Mouse (Mus musculus) hindbrain, embryonic 11.5 days (tissue): Measurements from ENCODE around the gene Ism2. TPM values are rescaled to one million over a fixed set of nuclear protein-coding genes. Genes with fewer than 3 reads are reported as not detected.

Experiments used
- ATAC-seq: fragments of 200-750 bp; cut with Nextera tagmentation; 2 replicates; pipeline ENCODE4 v1.8.0; 2017; ENCODE audit warnings: mild to moderate bottlenecking, moderate TSS enrichment, moderate library complexity; ENCODE audit not compliant: low FRiP score
- DNase-seq: peaks from one replicate; pipeline ENCODE4 v3.0.0-alpha.2; 2015; ENCODE audit warnings: low spot score
- H3K27ac ChIP-seq: fragments of 300-500 bp; sonication (generic); 2 replicates; pipeline ENCODE4 v1.5.1; 2014; ENCODE audit warnings: mild to moderate bottlenecking, low read depth, low read length
- H3K27me3 ChIP-seq: fragments of 300-500 bp; sonication (generic); 2 replicates; pipeline ENCODE4 v1.6.1; 2014; ENCODE audit warnings: mild to moderate bottlenecking, low read length, moderate library complexity, mixed read lengths; ENCODE audit not compliant: control insufficient read depth, insufficient read depth
- H3K36me3 ChIP-seq: fragments of 300-500 bp; sonication (generic); 2 replicates; pipeline ENCODE4 v1.6.1; 2014; ENCODE audit warnings: mild to moderate bottlenecking, low read length, moderate library complexity, mixed read lengths; ENCODE audit not compliant: control insufficient read depth, insufficient read depth
- H3K4me1 ChIP-seq: fragments of 300-500 bp; sonication (generic); replicated peaks from 2 replicates; pipeline ENCODE4 v1.6.1; 2014; ENCODE audit warnings: low read length, mixed read lengths; ENCODE audit not compliant: control insufficient read depth, insufficient read depth
- H3K4me2 ChIP-seq: fragments of 300-500 bp; sonication (generic); replicated peaks from 2 replicates; pipeline ENCODE4 v1.6.1; 2014; ENCODE audit warnings: mild to moderate bottlenecking, low read depth, low read length
- H3K4me3 ChIP-seq: fragments of 300-500 bp; sonication (generic); 2 replicates; pipeline ENCODE4 v1.5.1; 2014; ENCODE audit warnings: low read depth, low read length
- H3K9ac ChIP-seq: fragments of 300-500 bp; sonication (generic); 2 replicates; pipeline ENCODE4 v1.6.1; 2014; ENCODE audit warnings: low read depth, low read length
- H3K9me3 ChIP-seq: fragments of 300-500 bp; sonication (generic); 2 replicates; pipeline ENCODE4 v1.6.1; 2016; ENCODE audit warnings: low read length; ENCODE audit not compliant: control insufficient read depth
- WGBS: fragments of 180-500 bp; shearing (Covaris S2); extraction: QIAGEN DNeasy Blood & Tissue Kit; methylation state at CpG from one replicate; pipeline ENCODE4 v1.1.7; 2014; 5-methylcytosine and 5-hydroxymethylcytosine counted together
- polyA plus RNA-seq: library from polyadenylated mRNA; unstranded; fragments of >200 nt; fragmentation: Nextera tagmentation; extraction: Ambion mirVana; gene quantifications from 2 replicates; pipeline ENCODE4 v1.2.1, GENCODE M21; 2014

The Ism2 gene
- polyA plus RNA-seq, 1 experiment from 2014 or later: 0.63 TPM

DNA sequence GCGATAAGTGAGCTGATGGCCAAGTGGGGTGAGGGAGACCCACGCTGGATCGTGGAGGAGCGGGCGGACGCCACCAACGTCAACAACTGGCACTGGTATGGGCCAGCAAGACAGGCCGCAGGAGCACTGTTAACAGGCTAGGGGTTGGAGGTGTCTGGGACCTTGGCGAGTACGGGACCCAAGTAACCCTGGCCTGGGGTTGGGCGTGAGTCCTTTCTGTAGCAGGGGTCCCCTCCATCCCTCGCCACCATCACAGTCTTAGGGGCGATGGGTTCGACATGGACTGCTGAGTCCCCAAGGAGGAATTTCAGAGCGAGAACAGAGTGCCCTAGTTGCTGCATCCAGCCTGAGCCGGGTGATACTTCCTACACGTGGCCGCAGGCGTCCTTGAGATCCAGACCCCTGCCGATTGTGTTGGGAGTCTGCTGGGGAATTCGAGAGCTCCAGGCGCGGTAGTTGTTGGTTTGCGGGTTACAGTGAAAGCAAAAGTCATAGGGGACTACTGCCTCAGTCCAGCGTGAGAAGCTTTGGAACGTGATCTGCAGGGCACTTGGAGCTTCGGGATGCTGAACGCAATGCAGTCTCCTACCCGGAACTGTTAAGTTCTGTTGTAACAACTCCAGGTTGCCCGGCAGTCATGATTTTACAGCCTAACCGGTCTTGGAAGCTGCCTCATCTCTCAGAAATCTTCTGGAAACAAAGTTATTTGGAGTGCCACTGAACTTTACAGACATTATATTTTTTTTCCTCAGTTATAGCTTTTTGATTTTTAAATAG is 32.5 kb downstream of the Ism2 start:
- peak overlapping the region; percentile 62 for H3K4me3 ChIP-seq
- H3K27ac ChIP-seq: peak overlapping the region; percentile 68
- H3K9ac ChIP-seq: peak overlapping the region; percentile 90
- DNase-seq: peak; percentile 62
- H3K9me3 ChIP-seq: no peaks in the 10 kb centered on the region
- no peaks in the 10 kb centered on the region for H3K27me3 ChIP-seq
- WGBS: under 1% methylated on average over 31 of the region's 31 CpGs
- H3K4me1 ChIP-seq: peaks cover 4% of the 10 kb centered on the region; the same call in 1 of the 2 replicates
- H3K36me3 ChIP-seq: peaks cover 5% of the 10 kb centered on the region
- peak; percentile 71 for ATAC-seq
- H3K4me2 ChIP-seq: peak overlapping the region; percentile 92

DNA sequence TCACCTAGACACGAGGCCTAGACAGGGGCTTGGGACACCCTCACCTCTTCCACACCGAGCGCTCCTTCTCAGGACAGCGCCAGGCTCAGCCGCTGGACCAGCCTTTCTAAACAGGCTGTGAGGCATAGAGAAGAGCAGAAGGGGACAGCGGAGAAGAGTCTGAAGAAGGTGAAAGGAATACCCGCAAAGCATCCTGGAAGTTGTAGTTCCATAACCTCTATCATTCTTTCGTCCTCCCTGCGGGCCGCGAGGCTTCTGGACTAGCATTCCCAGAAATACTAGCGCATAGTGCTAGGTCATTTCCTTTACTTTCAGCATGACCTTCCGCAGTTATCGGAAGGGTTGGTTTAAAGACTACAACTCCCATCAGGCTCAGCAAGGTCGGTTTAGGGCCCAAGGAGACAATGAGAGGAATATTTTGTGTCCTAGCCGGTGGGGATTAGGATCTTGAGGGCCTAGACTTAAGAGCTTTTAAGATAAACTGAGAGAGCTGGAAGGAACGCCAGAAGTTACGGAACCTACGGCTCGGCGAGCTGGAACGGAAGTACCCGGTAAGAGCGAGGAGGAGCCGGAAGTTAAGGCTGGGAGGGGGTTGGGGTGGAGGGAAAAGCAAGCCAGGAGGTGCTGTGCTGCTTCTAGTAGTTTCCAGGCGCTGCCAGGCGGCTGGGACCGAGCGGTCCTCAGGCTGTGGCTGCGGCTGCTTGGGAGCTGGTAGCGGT is 33.2 kb downstream of the Ism2 start, which contains the start of the genes Vipas39 and Ahsa1:
Vipas39 (minus strand) TSS at position 149 of the 719 bp plus-strand sequence.
Ahsa1 (plus strand) TSS at position 372 of the 719 bp plus-strand sequence.
- under 1% methylated on average over 31 of the region's 31 CpGs for WGBS
- no peaks in the 10 kb centered on the region for H3K27me3 ChIP-seq
- ATAC-seq: peak; percentile 98
- H3K4me3 ChIP-seq: peak within 1 kb of the TSS; percentile 62
- H3K9me3 ChIP-seq: no peaks in the 10 kb centered on the region
- peaks cover 9% of the 10 kb centered on the region for H3K36me3 ChIP-seq
- peak; percentile 94 for DNase-seq
- H3K27ac ChIP-seq: peak within 1 kb of the TSS; percentile 68
- H3K4me2 ChIP-seq: peak within 1 kb of the TSS; percentile 92
- peaks cover 4% of the 10 kb centered on the region; the same call in 1 of the 2 replicates for H3K4me1 ChIP-seq
- H3K9ac ChIP-seq: peak within 1 kb of the TSS; percentile 90

DNA sequence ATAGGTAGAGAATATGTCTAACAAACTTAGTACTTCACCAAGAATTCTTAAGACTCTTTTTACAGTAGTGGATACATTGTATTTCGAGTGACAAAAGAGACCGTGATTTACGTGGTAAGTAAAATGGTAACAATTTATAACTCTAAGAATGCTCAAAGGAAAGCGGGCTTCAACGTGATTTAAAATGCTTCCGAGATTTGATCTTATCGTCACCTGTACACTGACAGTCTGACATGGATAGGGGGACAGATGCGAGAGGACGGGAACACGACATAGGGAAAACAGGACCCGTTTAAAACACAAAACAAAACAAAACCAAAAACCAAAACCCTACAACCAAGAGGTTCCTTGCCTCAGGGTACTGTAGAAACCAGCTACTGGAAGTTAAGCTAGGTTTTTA is 34.1 kb downstream of the Ism2 start:
- WGBS: 28% methylated on average over 11 of the region's 11 CpGs
- Histone ChIP-seq H3K9me3 (no peaks in the 10 kb centered on the region), H3K4me2 (peak overlapping the region; percentile 51), H3K4me1 (peaks cover 4% of the 10 kb centered on the region; the same call in 1 of the 2 replicates), H3K27ac (peak overlapping the region; percentile 34; the same call in 1 of the 2 replicates), H3K36me3 (peaks cover 7% of the 10 kb centered on the region; the same call in 1 of the 2 replicates), H3K9ac (peak overlapping the region; percentile 90), H3K4me3 (peak overlapping the region; percentile 62), H3K27me3 (no peaks in the 10 kb centered on the region)
- ATAC-seq: no peak
- DNase-seq: no peak

- Histone ChIP-seq H3K27me3 (no peaks in the 10 kb centered on the region), H3K4me3 (no peak overlapping the region), H3K4me1 (no peaks in the 10 kb centered on the region), H3K4me2 (no peak overlapping the region), H3K9me3 (no peaks in the 10 kb centered on the region), H3K27ac (no peak overlapping the region), H3K36me3 (peaks cover 14% of the 10 kb centered on the region; the same call in 1 of the 2 replicates), H3K9ac (no peak overlapping the region)
- DNase-seq (no peak), ATAC-seq (no peak)
- WGBS: 97% methylated on average over 8 of the region's 8 CpGs
Measured at GRCm38 (mm10) chr12:87260562-87260961, 38.9 kb downstream of the Ism2 start.

DNA sequence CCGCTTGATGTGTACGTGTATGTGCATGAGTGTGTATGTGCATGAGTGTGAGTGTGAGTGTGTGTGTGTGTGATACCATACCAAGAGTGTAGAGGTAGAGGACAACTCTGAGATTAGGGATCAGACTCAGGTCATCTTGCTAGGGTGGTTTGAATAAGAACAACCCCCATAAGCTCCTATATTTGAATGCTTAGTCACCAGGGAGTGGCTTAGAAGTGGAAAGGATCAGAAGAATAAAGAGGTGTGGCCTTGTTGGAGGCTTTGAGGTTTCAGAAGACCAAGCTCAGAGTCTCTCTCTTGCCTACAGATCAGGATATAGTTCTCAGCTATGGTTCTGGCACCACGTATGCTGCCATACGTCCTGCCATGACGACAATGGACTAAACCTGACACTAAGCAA is 42.9 kb downstream of the Ism2 start:
- H3K9me3 ChIP-seq: no peaks in the 10 kb centered on the region
- ATAC-seq (no peak), DNase-seq (no peak)
- H3K27ac ChIP-seq: no peak overlapping the region
- no peak overlapping the region for H3K4me2 ChIP-seq
- 98% methylated on average over 5 of the region's 5 CpGs for WGBS
- no peaks in the 10 kb centered on the region for H3K27me3 ChIP-seq
- H3K9ac ChIP-seq: no peak overlapping the region
- H3K4me3 ChIP-seq: no peak overlapping the region
- peaks cover 20% of the 10 kb centered on the region for H3K36me3 ChIP-seq
- H3K4me1 ChIP-seq: no peaks in the 10 kb centered on the region

DNA sequence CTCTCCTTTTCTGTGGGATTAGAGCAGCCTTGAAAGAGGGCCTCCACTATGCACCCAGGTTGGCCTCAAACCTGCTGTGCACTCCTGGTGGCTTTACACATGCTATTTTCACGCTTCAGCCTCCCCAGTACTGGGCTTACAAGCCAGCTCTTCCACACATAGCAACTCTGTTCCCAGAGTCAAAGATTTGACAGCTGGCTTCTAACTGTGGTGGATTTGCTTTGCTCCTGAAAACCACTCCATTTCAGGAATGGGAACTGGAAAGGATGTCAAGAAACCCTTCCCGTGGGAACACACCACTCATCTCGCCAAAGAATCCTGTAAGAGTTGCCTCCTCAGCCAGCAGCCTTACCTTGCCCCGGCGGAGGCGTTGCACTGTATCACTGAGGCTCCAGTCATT is 45.6 kb downstream of the Ism2 start:
- no peak overlapping the region for H3K27ac ChIP-seq
- no peaks in the 10 kb centered on the region for H3K9me3 ChIP-seq
- WGBS: 92% methylated on average over 6 of the region's 6 CpGs
- no peak overlapping the region for H3K4me3 ChIP-seq
- DNase-seq: no peak
- no peak overlapping the region for H3K9ac ChIP-seq
- no peaks in the 10 kb centered on the region for H3K27me3 ChIP-seq
- peaks cover 20% of the 10 kb centered on the region for H3K36me3 ChIP-seq
- no peak overlapping the region for H3K4me2 ChIP-seq
- ATAC-seq: no peak
- no peaks in the 10 kb centered on the region for H3K4me1 ChIP-seq

GRCm38 (mm10) chr12:87250161-87250560 is 49.3 kb downstream of the Ism2 start:
- no peak overlapping the region for H3K9ac ChIP-seq
- no peaks in the 10 kb centered on the region for H3K4me1 ChIP-seq
- H3K27me3 ChIP-seq: no peaks in the 10 kb centered on the region
- no peak for DNase-seq
- H3K9me3 ChIP-seq: no peaks in the 10 kb centered on the region
- H3K27ac ChIP-seq: no peak overlapping the region
- H3K4me2 ChIP-seq: no peak overlapping the region
- H3K4me3 ChIP-seq: no peak overlapping the region
- peaks cover 11% of the 10 kb centered on the region for H3K36me3 ChIP-seq
- no peak for ATAC-seq
- 88% methylated on average over 6 of the region's 6 CpGs for WGBS

DNA sequence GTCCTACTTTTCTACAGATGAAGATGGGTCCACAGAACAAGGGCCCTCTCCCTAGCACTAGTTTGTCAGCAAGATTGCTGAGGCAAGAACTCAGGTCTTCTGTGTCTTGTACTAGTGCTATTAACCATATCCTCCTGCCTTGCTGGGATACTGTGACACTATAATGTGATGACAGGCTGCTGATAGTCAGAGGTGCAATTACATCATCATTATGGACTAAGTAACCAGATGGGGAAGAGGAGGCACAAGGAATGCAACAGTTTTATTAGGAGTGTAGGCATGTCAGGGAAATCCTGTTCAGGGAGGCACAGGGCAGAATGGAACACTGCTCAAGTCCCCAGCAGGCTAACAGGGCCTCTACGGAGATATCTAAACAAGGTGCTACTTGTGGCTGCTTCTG is 60.9 kb downstream of the Ism2 start, which contains the start of gene Noxred1:
Noxred1 (minus strand) TSS at position 101 of the 400 bp plus-strand sequence.
- H3K36me3 ChIP-seq: no peaks in the 10 kb centered on the region; the same call in 1 of the 2 replicates
- 93% methylated on average over 1 of the region's 1 CpGs for WGBS
- ATAC-seq: no peak
- H3K27ac ChIP-seq: no peak within 1 kb of the TSS
- DNase-seq: no peak
- H3K9ac ChIP-seq: no peak within 1 kb of the TSS
- H3K4me1 ChIP-seq: no peaks in the 10 kb centered on the region
- no peaks in the 10 kb centered on the region for H3K9me3 ChIP-seq
- no peaks in the 10 kb centered on the region for H3K27me3 ChIP-seq
- H3K4me3 ChIP-seq: no peak within 1 kb of the TSS
- no peak within 1 kb of the TSS for H3K4me2 ChIP-seq
